Mouse (Mus musculus): ENCODE data around the gene Eapp. TPM values are rescaled to one million over a fixed set of nuclear protein-coding genes. Genes with fewer than 3 reads are reported as not detected.
A peak's percentile ranks its signal among the peaks of the same experiment; 100 is the strongest.
"Not testable (repeated sequence)": the region's sequence is repeated elsewhere in the genome, so short reads cannot be mapped to it uniquely, and the experiment has no call there.

Gene Eapp
- polyA plus RNA-seq, 1 experiment from 2014 or later: 49.2 TPM

- H3K4me1 ChIP-seq (ENCODE audit: control insufficient read depth in 2 of 2, insufficient read depth in 2 of 2, low read length in 2 of 2): no peaks in the 10 kb centered on the region
- H3K4me2 ChIP-seq (ENCODE audit: low read length): no peak overlapping the region
- no peak overlapping the region for H3K4me3 ChIP-seq (ENCODE audit: control insufficient read depth in 1 of 2, insufficient read depth in 1 of 2, low read depth in 1 of 2, low read length in 2 of 2)
- no peak overlapping the region for H3K9ac ChIP-seq (ENCODE audit: low read length)
- WGBS: 100% methylated on average over 1 of the region's 1 CpGs
- peaks cover 30% of the 10 kb centered on the region for H3K36me3 ChIP-seq (ENCODE audit: control insufficient read depth, insufficient read depth, low read length)
- no peaks in the 10 kb centered on the region for H3K9me3 ChIP-seq (ENCODE audit: control insufficient read depth, low read length)
- H3K27ac ChIP-seq (replicated peaks in 1 of 2; ENCODE audit: control insufficient read depth in 1 of 2, insufficient read depth in 1 of 2, low read depth in 2 of 2, low read length in 2 of 2): no peak overlapping the region
- no peak for ATAC-seq (ENCODE audit: insufficient number of reproducible peaks, insufficient read depth, low FRiP score, low read depth)
- no peaks in the 10 kb centered on the region for H3K27me3 ChIP-seq (ENCODE audit: control insufficient read depth, insufficient read depth, low read length)
Observed at GRCm38 (mm10) chr12:54668141-54668540, 27.6 kb downstream of the Eapp start.

- ATAC-seq (ENCODE audit: insufficient number of reproducible peaks, insufficient read depth, low FRiP score, low read depth): no peak
- WGBS: 66% methylated on average over 6 of the region's 6 CpGs
- Histone ChIP-seq H3K9ac (ENCODE audit: low read length) (no peak overlapping the region), H3K36me3 (ENCODE audit: control insufficient read depth, insufficient read depth, low read length) (peaks cover 5% of the 10 kb centered on the region; the same call in 1 of the 2 replicates), H3K9me3 (ENCODE audit: control insufficient read depth, low read length) (no peaks in the 10 kb centered on the region), H3K27me3 (ENCODE audit: control insufficient read depth, insufficient read depth, low read length) (no peaks in the 10 kb centered on the region), H3K4me3 (ENCODE audit: control insufficient read depth in 1 of 2, insufficient read depth in 1 of 2, low read depth in 1 of 2, low read length in 2 of 2) (no peak overlapping the region), H3K4me1 (ENCODE audit: control insufficient read depth in 2 of 2, insufficient read depth in 2 of 2, low read length in 2 of 2) (no peaks in the 10 kb centered on the region), H3K4me2 (ENCODE audit: low read length) (no peak overlapping the region), H3K27ac (replicated peaks in 1 of 2; ENCODE audit: control insufficient read depth in 1 of 2, insufficient read depth in 1 of 2, low read depth in 2 of 2, low read length in 2 of 2) (no peak overlapping the region)
Observed at GRCm38 (mm10) chr12:54665526-54665925, 30.2 kb downstream of the Eapp start.

GRCm38 (mm10) chr12:54661470-54661869, 34.2 kb downstream of the Eapp start:
- not testable (repeated sequence) for H3K4me2 ChIP-seq (ENCODE audit: low read length); H3K9ac ChIP-seq (ENCODE audit: low read length); H3K27me3 ChIP-seq (ENCODE audit: control insufficient read depth, insufficient read depth, low read length); H3K4me3 ChIP-seq (ENCODE audit: control insufficient read depth in 1 of 2, insufficient read depth in 1 of 2, low read depth in 1 of 2, low read length in 2 of 2); H3K27ac ChIP-seq (replicated peaks in 1 of 2; ENCODE audit: control insufficient read depth in 1 of 2, insufficient read depth in 1 of 2, low read depth in 2 of 2, low read length in 2 of 2); H3K36me3 ChIP-seq (ENCODE audit: control insufficient read depth, insufficient read depth, low read length); H3K4me1 ChIP-seq (ENCODE audit: control insufficient read depth in 2 of 2, insufficient read depth in 2 of 2, low read length in 2 of 2); ATAC-seq (ENCODE audit: insufficient number of reproducible peaks, insufficient read depth, low FRiP score, low read depth); H3K9me3 ChIP-seq (ENCODE audit: control insufficient read depth, low read length)
- 69% methylated on average over 5 of the region's 5 CpGs for WGBS

GRCm38 (mm10) chr12:54659901-54660300, 35.8 kb downstream of the Eapp start:
- Histone ChIP-seq H3K4me1 (ENCODE audit: control insufficient read depth in 2 of 2, insufficient read depth in 2 of 2, low read length in 2 of 2) (peaks cover 0 to 6% of the 10 kb centered on the region in 2 experiments; a peak in 2 of 4 replicates), H3K4me2 (ENCODE audit: low read length) (no peak overlapping the region), H3K9ac (ENCODE audit: low read length) (no peak overlapping the region), H3K36me3 (ENCODE audit: control insufficient read depth, insufficient read depth, low read length) (no peaks in the 10 kb centered on the region), H3K27ac (replicated peaks in 1 of 2; ENCODE audit: control insufficient read depth in 1 of 2, insufficient read depth in 1 of 2, low read depth in 2 of 2, low read length in 2 of 2) (no peak overlapping the region), H3K9me3 (ENCODE audit: control insufficient read depth, low read length) (no peaks in the 10 kb centered on the region), H3K27me3 (ENCODE audit: control insufficient read depth, insufficient read depth, low read length) (no peaks in the 10 kb centered on the region), H3K4me3 (ENCODE audit: control insufficient read depth in 1 of 2, insufficient read depth in 1 of 2, low read depth in 1 of 2, low read length in 2 of 2) (no peak overlapping the region)
- no peak for ATAC-seq (ENCODE audit: insufficient number of reproducible peaks, insufficient read depth, low FRiP score, low read depth)
- WGBS: 76% methylated on average over 3 of the region's 3 CpGs

- Histone ChIP-seq H3K9ac (ENCODE audit: low read length) (no peak overlapping the region), H3K4me3 (ENCODE audit: control insufficient read depth in 1 of 2, insufficient read depth in 1 of 2, low read depth in 1 of 2, low read length in 2 of 2) (no peak overlapping the region), H3K27ac (replicated peaks in 1 of 2; ENCODE audit: control insufficient read depth in 1 of 2, insufficient read depth in 1 of 2, low read depth in 2 of 2, low read length in 2 of 2) (no peak overlapping the region), H3K9me3 (ENCODE audit: control insufficient read depth, low read length) (no peaks in the 10 kb centered on the region), H3K4me1 (ENCODE audit: control insufficient read depth in 2 of 2, insufficient read depth in 2 of 2, low read length in 2 of 2) (peaks cover 4 to 19% of the 10 kb centered on the region in 2 experiments; a peak in 3 of 4 replicates), H3K4me2 (ENCODE audit: low read length) (no peak overlapping the region), H3K36me3 (ENCODE audit: control insufficient read depth, insufficient read depth, low read length) (no peaks in the 10 kb centered on the region), H3K27me3 (ENCODE audit: control insufficient read depth, insufficient read depth, low read length) (no peaks in the 10 kb centered on the region)
- 64% methylated on average over 7 of the region's 7 CpGs for WGBS
- ATAC-seq (ENCODE audit: insufficient number of reproducible peaks, insufficient read depth, low FRiP score, low read depth): no peak
Observed at GRCm38 (mm10) chr12:54658425-54659092, 37.1 kb downstream of the Eapp start.

- WGBS: 92% methylated on average over 5 of the region's 5 CpGs
- Histone ChIP-seq H3K36me3 (ENCODE audit: control insufficient read depth, insufficient read depth, low read length) (no peaks in the 10 kb centered on the region), H3K4me3 (ENCODE audit: control insufficient read depth in 1 of 2, insufficient read depth in 1 of 2, low read depth in 1 of 2, low read length in 2 of 2) (no peak overlapping the region), H3K9ac (ENCODE audit: low read length) (no peak overlapping the region), H3K9me3 (ENCODE audit: control insufficient read depth, low read length) (no peaks in the 10 kb centered on the region), H3K4me2 (ENCODE audit: low read length) (no peak overlapping the region), H3K4me1 (ENCODE audit: control insufficient read depth in 2 of 2, insufficient read depth in 2 of 2, low read length in 2 of 2) (peaks cover 4 to 20% of the 10 kb centered on the region in 2 experiments; a peak in 3 of 4 replicates), H3K27me3 (ENCODE audit: control insufficient read depth, insufficient read depth, low read length) (no peaks in the 10 kb centered on the region), H3K27ac (replicated peaks in 1 of 2; ENCODE audit: control insufficient read depth in 1 of 2, insufficient read depth in 1 of 2, low read depth in 2 of 2, low read length in 2 of 2) (no peak overlapping the region)
- no peak for ATAC-seq (ENCODE audit: insufficient number of reproducible peaks, insufficient read depth, low FRiP score, low read depth)
Observed at GRCm38 (mm10) chr12:54657951-54658350, 37.7 kb downstream of the Eapp start.

GRCm38 (mm10) chr12:54657226-54657625, 38.5 kb downstream of the Eapp start:
- H3K27me3 ChIP-seq (ENCODE audit: control insufficient read depth, insufficient read depth, low read length): no peaks in the 10 kb centered on the region
- WGBS: 50% methylated on average over 2 of the region's 2 CpGs
- ATAC-seq (ENCODE audit: insufficient number of reproducible peaks, insufficient read depth, low FRiP score, low read depth): no peak
- H3K36me3 ChIP-seq (ENCODE audit: control insufficient read depth, insufficient read depth, low read length): no peaks in the 10 kb centered on the region
- H3K4me1 ChIP-seq (ENCODE audit: control insufficient read depth in 2 of 2, insufficient read depth in 2 of 2, low read length in 2 of 2): peaks cover 9 to 26% of the 10 kb centered on the region in 2 experiments
- H3K27ac ChIP-seq (replicated peaks in 1 of 2; ENCODE audit: control insufficient read depth in 1 of 2, insufficient read depth in 1 of 2, low read depth in 2 of 2, low read length in 2 of 2): no peak overlapping the region
- no peaks in the 10 kb centered on the region for H3K9me3 ChIP-seq (ENCODE audit: control insufficient read depth, low read length)
- H3K4me2 ChIP-seq (ENCODE audit: low read length): peak overlapping the region; percentile 87
- H3K4me3 ChIP-seq (ENCODE audit: control insufficient read depth in 1 of 2, insufficient read depth in 1 of 2, low read depth in 1 of 2, low read length in 2 of 2): peak overlapping the region in 1 of 2 experiments; percentile 70; a peak in 2 of 4 replicates
- H3K9ac ChIP-seq (ENCODE audit: low read length): 0 out of 2 replicates have a peak overlapping the region, but pooled peaks have one; percentile 84
